Mouse (Mus musculus): ENCODE results near the gene Polr3gl. TPM values are rescaled to one million over a fixed set of nuclear protein-coding genes. Genes with fewer than 3 reads are reported as not detected.

Polr3gl gene
- polyA plus RNA-seq, 1 experiment, result 72.3 TPM

DNA sequence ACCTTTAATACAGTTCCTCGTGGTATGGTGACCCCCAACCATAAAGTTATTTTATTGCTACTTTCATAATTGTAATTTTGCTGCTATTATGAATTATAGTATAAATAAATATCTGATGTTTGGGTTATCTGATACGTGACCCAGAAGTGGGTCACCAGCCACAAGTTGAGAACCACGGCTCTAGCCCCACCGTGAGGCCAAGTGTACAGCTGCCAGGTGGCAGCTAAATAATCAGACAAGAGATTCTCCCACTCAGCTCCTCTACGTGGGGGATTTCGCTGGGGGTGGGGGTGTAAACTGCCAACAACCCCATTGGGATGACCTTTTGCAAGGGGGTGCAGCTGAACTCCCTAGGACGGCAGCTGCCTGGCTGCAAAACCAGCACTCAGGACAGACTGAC is 61.9 kb downstream of the Polr3gl start:
- Histone ChIP-seq H3K4me1 (ENCODE audit: control insufficient read depth, insufficient read depth, low read length) (no peaks in the 10 kb centered on the region), H3K4me3 (replicated peaks; ENCODE audit: control insufficient read depth, low read depth, low read length) (no peak overlapping the region), H3K27ac (ENCODE audit: control insufficient read depth, insufficient read depth, low read depth, low read length, poor library complexity) (no peak overlapping the region)
- WGBS, result 49% methylated on average over 7 of the region's 7 CpGs
- TF ChIP-seq POLR2A (IDR thresholded peaks at IDR 0.05; ENCODE audit: borderline replicate concordance, control insufficient read depth, low read depth, low read length) (no peak), CTCF (IDR thresholded peaks at IDR 0.05; ENCODE audit: control insufficient read depth, insufficient read depth, low read length) (no peak)

GRCm38 (mm10) chr3:96528506-96528905 is 65.5 kb downstream of the Polr3gl start:
- TF ChIP-seq POLR2A (IDR thresholded peaks at IDR 0.05; ENCODE audit: borderline replicate concordance, control insufficient read depth, low read depth, low read length) (no peak), CTCF (IDR thresholded peaks at IDR 0.05; ENCODE audit: control insufficient read depth, insufficient read depth, low read length) (no peak)
- no peak overlapping the region for H3K27ac ChIP-seq (ENCODE audit: control insufficient read depth, insufficient read depth, low read depth, low read length, poor library complexity)
- WGBS, result 38% methylated on average over 9 of the region's 9 CpGs
- H3K4me1 ChIP-seq (ENCODE audit: control insufficient read depth, insufficient read depth, low read length), result no peaks in the 10 kb centered on the region
- H3K4me3 ChIP-seq (replicated peaks; ENCODE audit: control insufficient read depth, low read depth, low read length), result no peak overlapping the region

Other genes with a start within 250 kb of the Polr3gl start
- not detected in 2 replicates for gene BC107364, start 141.9 kb downstream of the Polr3gl start, polyA plus RNA-seq (2011; ENCODE audit: insufficient read depth, insufficient read length, low replicate concordance, missing spikeins)
- 0.75 TPM in 1 of 2 replicates, not detected in the other for gene Hfe2, start 69.0 kb downstream of the Polr3gl start, polyA plus RNA-seq (2011; ENCODE audit: insufficient read depth, insufficient read length, low replicate concordance, missing spikeins)
- gene Txnip, start 36.2 kb downstream of the Polr3gl start, polyA plus RNA-seq (2011; ENCODE audit: insufficient read depth, insufficient read length, low replicate concordance, missing spikeins), result 104 and 163 TPM in 2 replicates
- gene Gm16253, start 17.2 kb downstream of the Polr3gl start, polyA plus RNA-seq (2011; ENCODE audit: insufficient read depth, insufficient read length, low replicate concordance, missing spikeins), result not detected in 2 replicates
- not detected in 2 replicates for gene Ankrd34a, start 2.5 kb upstream of the Polr3gl start, polyA plus RNA-seq (2011; ENCODE audit: insufficient read depth, insufficient read length, low replicate concordance, missing spikeins)
- 3.3 and 5.7 TPM in 2 replicates for gene Lix1l, start 7.0 kb upstream of the Polr3gl start, polyA plus RNA-seq (2011; ENCODE audit: insufficient read depth, insufficient read length, low replicate concordance, missing spikeins)
- 154 and 168 TPM in 2 replicates for gene Rbm8a, start 35.8 kb upstream of the Polr3gl start, polyA plus RNA-seq (2011; ENCODE audit: insufficient read depth, insufficient read length, low replicate concordance, missing spikeins)
- 11.4 and 14.9 TPM in 2 replicates for gene Pex11b, start 41.2 kb upstream of the Polr3gl start, polyA plus RNA-seq (2011; ENCODE audit: insufficient read depth, insufficient read length, low replicate concordance, missing spikeins)
- gene Gm42957, start 41.3 kb upstream of the Polr3gl start, polyA plus RNA-seq (2011; ENCODE audit: insufficient read depth, insufficient read length, low replicate concordance, missing spikeins), result not detected in 2 replicates
- gene Itga10, start 51.4 kb upstream of the Polr3gl start, polyA plus RNA-seq (2011; ENCODE audit: insufficient read depth, insufficient read length, low replicate concordance, missing spikeins), result 1.00 and 1.6 TPM in 2 replicates
- gene Ankrd35, start 76.0 kb upstream of the Polr3gl start, polyA plus RNA-seq (2011; ENCODE audit: insufficient read depth, insufficient read length, low replicate concordance, missing spikeins), result 5.4 and 15.5 TPM in 2 replicates
- gene Pias3, start 102.2 kb upstream of the Polr3gl start, polyA plus RNA-seq (2011; ENCODE audit: insufficient read depth, insufficient read length, low replicate concordance, missing spikeins), result 22.0 and 34.9 TPM in 2 replicates
- gene Nudt17, start 114.4 kb upstream of the Polr3gl start, polyA plus RNA-seq (2011; ENCODE audit: insufficient read depth, insufficient read length, low replicate concordance, missing spikeins), result 1.4 TPM in 1 of 2 replicates, not detected in the other
- gene Polr3c, start 133.4 kb upstream of the Polr3gl start, polyA plus RNA-seq (2011; ENCODE audit: insufficient read depth, insufficient read length, low replicate concordance, missing spikeins), result 19.6 and 26.5 TPM in 2 replicates
- 12.2 and 17.2 TPM in 2 replicates for gene Rnf115, start 133.5 kb upstream of the Polr3gl start, polyA plus RNA-seq (2011; ENCODE audit: insufficient read depth, insufficient read length, low replicate concordance, missing spikeins)
- 8.2 and 8.6 TPM in 2 replicates for gene Pdzk1, start 235.1 kb upstream of the Polr3gl start, polyA plus RNA-seq (2011; ENCODE audit: insufficient read depth, insufficient read length, low replicate concordance, missing spikeins)
- gene Cd160, start 235.2 kb upstream of the Polr3gl start, polyA plus RNA-seq (2011; ENCODE audit: insufficient read depth, insufficient read length, low replicate concordance, missing spikeins), result 0.88 TPM in 1 of 2 replicates, not detected in the other

All from bone marrow, adult 2 months (tissue).